Mouse (Mus musculus) cerebellum, postnatal 4 days (tissue): ENCODE results near the gene Alg14.

ENCODE experiments used
- DNase-seq, 2 experiments: peaks; one replicate each; pipeline ENCODE4 v3.0.0; 2022; ENCODE audit warnings: low spot score in 2 of 2, mixed read lengths in 1 of 2

Alg14 gene

GRCm38 (mm10) chr3:121364388-121364787 is 72.8 kb downstream of the Alg14 start:
- DNase-seq: no peak

DNA sequence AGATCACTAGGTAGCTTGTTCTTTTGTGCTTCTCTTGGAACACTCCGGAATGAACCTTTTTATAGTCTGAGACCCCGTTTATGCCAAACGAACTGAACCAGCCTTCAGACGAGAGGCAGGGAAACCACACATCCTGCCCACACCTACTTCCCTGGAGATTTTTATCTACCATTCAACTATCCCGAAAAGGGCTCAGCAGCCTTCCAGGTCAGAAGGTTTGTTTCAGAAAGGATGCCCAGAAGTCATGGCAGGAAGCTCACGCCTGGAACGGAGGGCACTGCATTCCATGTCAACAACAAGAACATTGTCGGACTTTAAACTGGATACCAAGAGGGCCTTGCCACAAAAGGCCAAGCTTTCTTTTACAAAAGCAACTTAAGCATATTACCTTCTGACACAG is 73.6 kb downstream of the Alg14 start:
- no peak for DNase-seq

DNA sequence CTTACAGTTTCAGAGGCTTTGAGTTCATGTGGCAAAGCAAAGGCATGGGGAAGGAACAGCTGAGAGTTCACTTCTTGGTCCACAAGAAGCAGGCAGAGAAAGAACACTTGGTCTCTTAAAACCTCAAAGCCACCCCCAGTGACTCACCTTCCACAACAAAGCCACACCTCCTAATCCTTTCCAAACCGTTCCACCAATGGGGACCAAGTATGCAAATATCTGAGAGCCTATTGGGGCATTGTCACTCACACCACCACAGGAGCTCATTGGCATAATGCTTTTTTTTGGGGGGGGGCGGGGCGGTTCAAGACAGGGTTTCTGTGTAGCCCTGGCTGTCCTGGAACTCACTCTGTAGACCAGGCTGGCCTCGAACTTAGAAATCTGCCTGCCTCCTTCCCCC is 77.0 kb downstream of the Alg14 start:
- no peak for DNase-seq

DNA sequence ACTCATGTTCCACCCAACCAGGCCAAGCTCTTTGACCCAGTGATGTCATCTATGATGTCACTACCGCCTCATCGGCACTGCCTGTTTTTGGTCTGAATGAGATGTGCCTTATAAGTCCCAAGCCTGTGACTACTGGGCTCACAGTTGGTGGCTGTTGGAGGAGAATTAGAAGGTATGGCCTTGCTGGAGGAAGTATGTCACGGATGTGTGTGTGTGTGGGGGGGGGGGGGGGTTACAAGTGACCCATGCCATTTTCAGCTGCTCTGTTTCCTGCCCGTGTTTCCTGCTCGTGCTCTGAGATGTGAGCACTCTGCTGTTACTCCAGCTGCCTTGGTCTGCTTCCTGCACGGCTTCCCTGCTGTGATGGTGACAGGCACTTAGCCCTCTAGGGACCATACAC is 77.9 kb downstream of the Alg14 start:
- no peak for DNase-seq

- no peak for DNase-seq
Observed at GRCm38 (mm10) chr3:121370301-121370700, 78.7 kb downstream of the Alg14 start.

DNA sequence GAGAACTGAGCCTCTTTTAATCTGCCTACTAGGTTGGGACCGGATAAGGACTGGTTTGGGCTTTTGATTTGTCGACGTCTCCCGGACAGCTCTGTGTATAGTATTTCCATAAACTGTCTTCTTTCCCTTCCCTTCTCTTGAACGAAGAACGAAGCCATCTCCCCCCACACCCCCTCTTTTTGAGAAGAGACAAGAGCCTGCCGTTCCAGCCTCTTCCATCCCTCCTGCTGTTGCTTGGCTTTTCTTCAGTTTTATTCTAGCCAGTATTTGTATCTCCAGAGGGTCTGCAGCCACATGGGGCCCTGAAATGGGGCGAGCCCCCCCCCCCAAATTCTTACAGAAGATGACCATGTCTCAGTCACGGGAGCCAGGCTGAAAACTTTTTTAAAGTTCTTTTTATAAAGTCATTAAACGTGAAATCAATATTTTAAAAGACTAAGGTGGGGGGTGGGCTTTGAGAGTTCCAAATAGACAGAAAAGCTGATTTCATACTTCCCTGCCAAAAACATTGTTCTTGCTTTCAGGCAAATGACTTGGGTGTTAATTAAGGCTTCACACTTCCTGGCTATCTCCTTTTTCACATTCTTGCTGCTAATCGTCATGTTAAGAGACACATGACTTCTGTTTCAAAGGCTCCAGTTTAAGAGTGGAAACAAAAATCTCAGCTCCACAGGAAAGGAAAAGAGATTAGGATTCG is 79.4 kb downstream of the Alg14 start:
- no peak for DNase-seq

GRCm38 (mm10) chr3:121371527-121372220 is 80.1 kb downstream of the Alg14 start:
- no peak for DNase-seq

DNA sequence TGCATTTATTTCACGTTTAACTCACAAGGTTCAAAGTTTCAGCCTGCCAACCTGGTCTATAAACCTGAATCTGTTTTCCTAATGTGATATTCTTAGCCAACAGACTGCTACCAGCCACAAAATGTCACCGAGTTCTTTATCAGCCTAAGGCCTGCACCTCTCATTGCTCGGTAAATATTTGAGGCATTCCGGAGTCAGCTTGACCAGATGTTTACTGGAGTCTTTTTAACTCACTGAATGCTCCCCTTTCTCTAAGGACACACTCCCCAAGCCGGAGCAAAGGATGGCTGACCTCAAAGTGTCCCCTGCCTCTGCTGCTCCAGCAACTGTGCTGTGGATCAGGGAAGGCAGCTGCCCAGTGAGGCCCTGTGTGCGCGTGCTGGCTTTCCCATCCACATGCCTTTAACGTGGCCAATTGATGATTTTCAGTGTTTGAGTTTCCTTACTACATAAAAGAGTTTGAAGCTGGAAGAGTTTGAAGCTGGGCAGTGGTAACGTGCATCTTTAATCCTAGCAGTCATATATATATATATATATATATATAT is 82.4 kb downstream of the Alg14 start:
- DNase-seq: no peak

DNA sequence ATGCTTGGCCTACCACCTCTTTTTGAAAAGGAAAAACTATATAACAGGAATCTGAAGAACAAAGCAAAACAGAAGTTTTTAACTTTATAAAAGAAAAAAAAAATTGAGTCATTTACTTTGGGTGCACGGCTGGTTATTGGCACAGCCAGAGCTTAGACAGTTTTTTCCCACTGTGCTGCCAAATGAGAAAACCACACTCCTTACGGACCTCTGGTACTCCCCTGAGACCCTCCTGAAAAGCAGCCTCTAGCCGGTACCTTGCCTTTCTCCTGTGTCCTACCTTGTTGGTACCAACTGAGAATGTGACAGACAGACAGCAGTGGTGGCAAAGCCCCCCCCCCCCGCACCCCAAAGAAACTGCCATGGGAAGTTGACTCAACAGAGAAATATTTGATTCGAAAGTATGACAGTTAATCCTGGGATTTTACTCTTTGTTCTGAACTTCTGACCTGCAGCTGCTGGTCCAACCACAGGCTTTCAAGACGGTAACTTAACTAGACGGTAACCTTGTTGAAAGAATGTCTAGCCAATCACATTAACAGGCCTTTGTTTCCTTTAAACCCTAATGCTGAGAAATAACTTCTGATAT is 84.1 kb downstream of the Alg14 start:
- no peak for DNase-seq

DNA sequence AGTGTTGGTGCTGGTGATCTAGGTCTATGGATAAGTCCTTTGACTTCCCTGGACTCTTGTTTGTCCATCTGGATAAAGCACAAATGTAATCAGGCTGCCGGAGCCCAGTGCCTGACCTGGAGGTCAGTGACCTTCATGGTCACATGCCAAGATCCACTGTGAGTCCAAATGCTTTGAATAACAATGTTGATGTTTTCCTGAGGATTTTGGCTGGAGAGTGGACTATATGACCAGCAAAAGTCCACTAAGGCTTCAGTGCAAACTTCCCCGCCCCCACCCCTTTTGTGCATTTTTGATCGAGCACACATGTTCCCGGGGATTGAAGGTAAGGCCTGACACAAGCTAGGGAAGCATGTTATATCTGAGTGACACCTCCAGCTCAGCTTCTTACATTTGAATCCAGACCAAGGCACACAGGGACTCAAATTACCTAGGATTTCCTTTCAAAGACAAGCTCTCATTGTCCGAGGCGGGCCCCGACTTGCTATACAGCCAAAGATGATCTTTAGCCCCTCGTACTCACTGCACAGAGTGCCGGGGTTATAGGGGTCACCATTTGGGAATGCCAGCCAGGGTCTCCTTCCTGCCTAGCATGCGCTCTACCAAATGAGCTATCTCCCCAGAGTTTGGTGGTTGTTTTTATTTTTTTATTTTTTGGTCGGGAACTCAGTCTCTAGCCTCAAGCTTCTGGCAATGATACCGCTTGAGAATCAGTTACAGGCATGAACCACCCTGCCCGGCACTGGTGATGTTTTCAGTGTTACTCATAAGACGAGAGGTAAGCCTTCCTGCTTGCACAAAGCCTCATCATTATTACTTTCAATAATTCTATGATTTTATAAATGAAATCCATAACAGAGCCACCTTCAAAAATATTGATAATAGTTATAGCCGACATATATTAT is 87.4 kb downstream of the Alg14 start:
- no peak for DNase-seq

GRCm38 (mm10) chr3:121379699-121380098 is 88.1 kb downstream of the Alg14 start:
- DNase-seq: no peak

DNA sequence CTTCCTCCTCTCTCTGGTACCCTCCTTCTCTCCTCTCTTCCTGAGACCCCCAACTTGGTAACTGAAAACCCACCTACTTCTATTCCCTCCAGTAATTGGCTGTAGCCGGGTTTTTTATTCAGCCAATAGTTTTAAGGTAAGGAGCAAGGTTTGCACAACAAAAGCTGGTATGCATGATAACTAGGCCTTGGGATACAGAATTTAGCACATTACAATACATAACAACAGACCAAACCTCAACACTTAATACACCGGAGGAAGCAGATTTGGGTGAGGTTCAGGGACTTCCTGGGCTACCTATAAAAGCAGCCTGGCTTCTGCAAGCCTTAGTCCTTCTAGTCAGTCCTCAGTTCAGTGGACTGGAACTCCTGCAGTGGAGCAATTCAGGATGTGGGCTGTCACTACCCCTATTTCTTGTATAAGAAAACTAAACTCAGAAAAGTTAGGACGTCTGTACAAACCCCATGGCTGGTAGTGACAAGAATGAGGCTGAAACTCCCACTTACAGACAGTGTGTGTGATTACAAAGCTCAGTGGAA is 96.0 kb downstream of the Alg14 start:
- no peak for DNase-seq

DNA sequence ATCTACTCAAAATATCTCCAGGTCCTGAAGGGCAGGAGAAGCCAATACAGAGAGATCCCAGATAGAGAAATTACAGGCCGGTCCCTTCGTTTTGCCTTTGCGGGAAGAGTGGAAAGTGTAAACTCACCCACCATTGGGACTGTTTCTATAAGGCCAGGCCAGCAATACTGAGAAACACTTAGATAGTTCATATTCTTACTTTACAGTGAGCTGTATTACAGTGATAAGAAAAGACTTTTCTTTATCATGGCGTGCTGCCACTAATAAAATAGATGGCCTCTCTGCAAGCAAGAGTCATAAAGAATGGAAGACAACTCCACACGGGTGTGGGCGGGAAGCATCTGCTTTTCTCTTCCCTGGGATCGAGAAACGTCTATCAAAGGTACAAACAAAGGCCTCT is 97.8 kb downstream of the Alg14 start:
- DNase-seq: no peak

- peak in 1 of 2 experiments; percentile 17 for DNase-seq
Observed at GRCm38 (mm10) chr3:121389860-121390530, 98.4 kb downstream of the Alg14 start.

GRCm38 (mm10) chr3:121390724-121391123 is 99.2 kb downstream of the Alg14 start:
- DNase-seq: no peak

DNA sequence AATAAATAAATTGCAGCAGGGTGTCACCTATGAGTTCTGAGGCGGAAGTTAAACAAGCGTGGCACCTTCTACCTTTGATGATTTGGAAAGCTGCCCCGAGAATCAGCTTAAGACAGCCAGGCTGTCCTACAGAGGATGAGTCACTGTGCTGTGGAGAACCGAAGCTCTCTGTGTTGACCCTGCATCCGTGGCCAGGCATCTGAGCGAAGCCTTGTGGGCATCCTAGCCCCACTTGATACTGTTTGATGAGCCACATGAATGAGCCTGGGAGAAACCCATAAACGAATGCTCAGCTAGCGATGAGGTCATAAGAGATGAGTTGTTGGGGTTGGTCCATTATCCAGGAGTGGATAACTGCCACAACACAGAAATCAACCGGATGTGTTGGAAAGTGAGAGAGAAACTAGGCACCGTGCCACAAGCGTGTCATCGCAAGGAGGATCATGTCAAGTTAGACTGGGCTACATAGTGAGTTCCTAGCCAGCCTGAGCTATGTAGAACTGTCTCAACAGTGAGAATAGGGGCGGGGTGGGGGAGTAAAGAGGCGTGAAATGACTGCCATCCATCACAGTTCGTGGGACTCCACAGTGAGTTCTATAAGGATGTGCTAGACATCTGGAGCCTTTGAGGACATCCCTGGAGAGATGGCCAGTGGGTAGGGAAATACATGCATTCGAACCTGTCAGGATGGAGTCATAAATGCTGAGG is 104.2 kb downstream of the Alg14 start:
- no peak for DNase-seq

DNA sequence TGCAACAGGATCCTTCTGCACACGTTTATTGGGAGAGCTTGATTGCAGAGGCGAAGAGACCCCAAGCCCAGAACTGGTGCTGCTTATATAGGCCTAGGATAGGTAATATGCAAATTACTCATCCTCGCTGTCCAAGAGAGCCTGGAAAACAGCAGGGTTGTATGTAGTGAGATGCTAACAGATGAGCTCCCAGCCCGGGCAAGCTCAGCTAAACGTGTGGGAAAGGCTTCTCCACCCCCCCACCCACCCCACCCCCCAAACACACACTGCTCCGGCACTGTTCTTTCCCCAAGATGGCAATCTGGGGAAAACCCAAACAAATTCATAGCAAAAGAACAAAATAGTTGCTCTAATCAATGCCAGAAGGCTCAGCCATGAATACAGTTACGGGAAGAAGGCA is 105.0 kb downstream of the Alg14 start:
- no peak for DNase-seq

- no peak for DNase-seq
Observed at GRCm38 (mm10) chr3:121397007-121397406, 105.4 kb downstream of the Alg14 start.

DNA sequence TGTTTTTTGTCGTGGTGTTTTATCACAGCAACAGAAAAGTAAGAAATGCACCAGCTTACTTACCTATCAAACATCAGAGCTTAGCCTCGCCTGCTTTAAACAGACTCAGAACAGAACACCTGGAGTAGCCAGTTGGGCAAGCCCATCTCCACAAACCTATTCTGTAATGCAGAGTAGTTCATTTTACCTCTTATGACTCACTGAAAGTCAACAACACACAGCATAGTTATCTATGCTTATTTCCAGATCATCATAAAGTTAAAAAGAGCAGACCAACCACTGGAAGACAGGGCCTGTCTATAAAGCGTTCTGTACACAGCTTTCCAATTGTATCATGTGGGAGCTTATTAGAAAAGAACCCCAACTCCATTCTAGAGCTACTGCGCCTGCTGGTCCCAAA is 109.8 kb downstream of the Alg14 start:
- no peak for DNase-seq

- no peak for DNase-seq
Observed at GRCm38 (mm10) chr3:121402096-121402495, 110.5 kb downstream of the Alg14 start.
